Mouse (Mus musculus) heart, postnatal 4 days (tissue): ENCODE data around the gene Grin2c. TPM values are rescaled to one million over a fixed set of nuclear protein-coding genes. Genes with fewer than 3 reads are reported as not detected.

ENCODE experiments used
- DNase-seq: peaks from one replicate; pipeline ENCODE4 v3.0.0; 2021
- total RNA-seq, 2 experiments: library from RNA; stranded (reverse); gene quantifications; 2 replicates each; pipeline ENCODE4 v1.2.3; 2021

The Grin2c gene
- total RNA-seq = under 1 TPM; 0.12 to 0.18 TPM

DNA sequence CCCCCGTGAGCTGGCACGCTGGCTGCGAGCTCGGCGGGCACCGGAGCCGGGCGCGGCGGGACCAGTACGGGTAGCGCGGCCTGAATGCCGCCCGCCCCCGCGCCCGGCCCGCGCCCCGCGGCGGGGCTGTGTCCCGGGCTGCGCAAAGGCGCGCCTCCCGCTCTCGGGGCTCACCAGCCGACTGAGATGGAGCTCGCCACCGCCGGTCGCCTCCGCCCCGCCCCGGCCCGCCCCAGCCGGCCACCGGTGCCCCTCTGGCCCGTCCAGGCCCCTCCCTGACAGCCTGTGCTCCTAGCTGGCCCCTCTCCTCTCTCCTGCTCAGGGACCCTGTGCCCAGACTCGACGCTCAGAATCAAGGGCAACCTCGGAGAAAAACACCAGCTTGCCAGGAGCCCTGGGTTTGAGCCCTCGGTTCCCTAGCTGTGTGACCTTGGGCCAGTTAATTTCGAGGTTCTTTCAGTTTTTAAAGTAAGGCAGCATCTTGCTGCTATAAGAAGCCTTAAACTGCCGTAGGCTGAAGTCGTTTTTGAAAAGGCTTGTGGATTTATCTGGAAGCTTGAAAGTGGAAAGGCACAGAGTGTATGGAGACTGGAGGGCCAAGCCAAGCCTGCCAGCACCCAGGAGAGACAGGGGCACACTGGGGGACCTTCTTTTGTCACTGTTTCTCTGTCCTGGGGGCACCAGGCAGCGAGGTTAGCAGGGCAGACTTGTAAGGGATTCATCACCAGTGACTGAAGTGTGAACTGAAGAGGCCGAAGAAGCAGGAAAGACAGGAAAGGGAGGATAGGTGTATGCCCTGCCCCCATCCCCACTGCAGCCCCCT, at the start of gene Grin2c:
Grin2c (minus strand) TSS at position 183 of the 823 bp plus-strand sequence.
- DNase-seq = no peak

DNA sequence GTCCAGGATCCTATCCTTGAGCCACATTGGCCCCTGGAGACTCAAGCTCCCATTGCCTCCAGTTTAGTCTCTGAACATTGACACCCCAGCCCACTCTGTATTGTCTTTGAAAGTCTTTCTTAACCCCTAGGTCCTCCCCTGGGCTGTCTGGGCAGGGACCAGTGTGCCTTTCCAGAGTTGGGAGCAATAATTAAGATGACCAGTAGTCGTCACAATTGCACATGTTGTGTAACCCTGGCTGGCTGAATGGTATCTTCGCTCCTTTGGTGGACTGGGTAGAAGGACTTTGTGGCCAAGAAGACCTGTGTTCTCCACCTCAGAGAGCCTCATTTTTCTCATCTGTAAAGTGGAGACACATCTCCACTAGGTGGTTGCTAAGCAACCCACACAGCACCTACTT, 47.2 kb upstream of the Grin2c start:
- DNase-seq = no peak

DNA sequence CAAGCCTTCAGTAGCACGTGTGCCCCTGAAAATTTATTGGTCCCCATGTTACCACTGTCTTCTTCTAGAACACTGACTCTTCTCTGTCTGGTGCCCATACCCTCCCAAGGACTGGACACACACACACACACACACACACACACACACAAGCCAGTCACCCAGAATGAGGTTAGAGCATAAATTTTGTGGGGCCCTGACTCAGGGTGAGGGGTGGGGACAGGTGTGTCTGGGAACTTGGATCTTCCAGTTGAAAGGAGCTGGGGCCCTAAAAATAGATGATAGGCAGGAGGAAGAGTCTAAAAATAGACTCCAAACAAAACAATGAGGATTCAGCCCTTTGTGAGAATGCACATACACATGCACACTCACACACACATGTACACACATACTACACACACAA, 41.7 kb upstream of the Grin2c start:
- no peak for DNase-seq

DNA sequence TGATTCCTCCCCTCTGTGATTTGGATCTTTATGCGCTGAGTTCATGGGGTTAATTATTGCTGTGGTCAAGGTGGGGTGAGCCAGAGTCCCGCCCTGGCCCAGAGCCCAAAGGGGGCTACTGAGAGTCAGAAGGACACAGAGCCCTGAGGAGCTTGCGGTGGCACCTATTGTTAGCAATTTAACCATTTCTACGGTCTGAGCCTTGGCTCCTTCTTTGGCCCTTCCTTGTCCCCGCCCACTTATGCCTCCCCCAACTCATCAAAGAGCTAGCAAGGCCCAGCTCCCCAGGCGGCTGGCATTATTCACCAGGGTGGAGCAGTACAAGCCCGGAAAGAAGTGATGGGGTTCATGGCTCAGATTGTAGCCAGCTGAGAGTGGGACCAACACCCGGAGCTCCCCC, 39.8 kb upstream of the Grin2c start, which contains the start of gene Otop2:
Otop2 (plus strand) TSS at position 301 of the 400 bp plus-strand sequence.
- no peak for DNase-seq

DNA sequence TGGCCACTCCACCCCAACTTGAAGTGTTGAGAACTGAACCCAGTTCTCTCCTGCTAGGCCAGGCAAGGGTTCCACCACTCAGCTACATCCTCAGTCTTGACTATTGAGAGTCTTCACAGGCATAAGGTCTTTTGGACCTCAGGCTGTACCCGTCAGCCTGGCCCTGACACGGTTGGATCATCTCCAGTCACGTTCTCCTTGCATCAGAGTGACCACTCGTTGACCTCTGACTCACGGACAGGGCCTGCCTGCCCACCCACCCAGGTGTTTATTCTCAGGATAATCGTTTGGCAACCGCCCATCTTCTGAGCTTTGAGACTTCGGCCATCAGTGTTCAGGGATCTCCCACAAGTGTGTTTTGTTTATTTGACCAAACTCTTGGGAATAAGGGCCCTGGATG, 36.1 kb upstream of the Grin2c start:
- no peak for DNase-seq

DNA sequence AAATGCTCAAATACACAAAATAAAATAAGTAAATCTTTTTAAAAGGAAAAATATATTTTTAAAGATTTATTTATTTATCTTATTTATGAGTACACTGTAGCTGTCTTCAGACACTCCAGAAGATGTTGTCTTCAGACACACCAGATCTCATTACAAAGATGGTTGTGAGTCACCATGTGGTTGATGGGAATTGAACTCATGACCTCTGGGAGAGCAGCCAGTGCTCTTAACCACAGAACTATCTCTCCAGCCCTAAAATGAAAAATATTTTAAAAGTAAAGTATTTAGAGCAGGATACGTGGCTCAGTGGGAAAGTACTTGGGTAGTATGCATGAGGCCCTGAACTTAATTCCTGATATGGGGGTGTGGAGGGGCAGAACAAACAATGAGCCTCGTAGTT, 34.3 kb upstream of the Grin2c start:
- DNase-seq = no peak

DNA sequence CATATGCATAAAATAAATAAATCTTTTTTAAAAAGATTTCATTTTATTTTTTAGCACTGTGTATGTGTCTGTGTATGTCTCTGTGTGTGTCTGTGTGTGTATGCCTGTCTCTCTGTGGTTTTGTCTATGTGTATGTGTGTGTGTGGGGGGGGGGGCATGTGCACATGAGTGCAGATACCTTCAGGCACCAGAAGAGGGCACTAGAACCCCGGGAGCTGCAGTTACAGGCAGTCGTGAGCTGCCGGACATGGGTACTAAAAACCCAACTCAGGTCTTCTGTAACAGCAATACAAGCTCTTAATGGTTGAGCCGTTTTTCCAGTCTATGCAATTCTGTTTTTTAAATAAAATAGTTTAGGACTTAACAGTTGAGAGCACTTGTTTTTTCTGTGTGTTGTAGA, 33.7 kb upstream of the Grin2c start:
- no peak for DNase-seq

DNA sequence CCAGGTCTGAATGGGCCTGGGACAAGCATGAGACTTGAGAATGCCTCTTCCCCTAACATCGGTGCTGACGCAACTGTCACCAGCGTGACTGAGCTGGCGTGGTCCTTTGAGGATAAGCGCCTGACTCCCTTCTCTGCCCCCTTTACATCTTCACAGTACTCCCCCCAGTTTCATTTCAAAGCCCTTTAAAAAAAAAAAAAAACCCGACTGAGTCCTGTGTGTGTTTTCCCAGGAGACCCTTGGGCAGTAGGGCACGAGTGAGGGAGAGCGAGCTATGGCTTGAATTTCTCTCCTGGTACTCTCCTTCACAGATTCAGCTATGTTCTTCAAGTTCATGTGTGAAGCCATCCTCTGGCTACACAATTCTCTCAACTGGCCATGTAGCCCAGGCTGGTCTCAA, 31.1 kb upstream of the Grin2c start:
- DNase-seq = no peak

DNA sequence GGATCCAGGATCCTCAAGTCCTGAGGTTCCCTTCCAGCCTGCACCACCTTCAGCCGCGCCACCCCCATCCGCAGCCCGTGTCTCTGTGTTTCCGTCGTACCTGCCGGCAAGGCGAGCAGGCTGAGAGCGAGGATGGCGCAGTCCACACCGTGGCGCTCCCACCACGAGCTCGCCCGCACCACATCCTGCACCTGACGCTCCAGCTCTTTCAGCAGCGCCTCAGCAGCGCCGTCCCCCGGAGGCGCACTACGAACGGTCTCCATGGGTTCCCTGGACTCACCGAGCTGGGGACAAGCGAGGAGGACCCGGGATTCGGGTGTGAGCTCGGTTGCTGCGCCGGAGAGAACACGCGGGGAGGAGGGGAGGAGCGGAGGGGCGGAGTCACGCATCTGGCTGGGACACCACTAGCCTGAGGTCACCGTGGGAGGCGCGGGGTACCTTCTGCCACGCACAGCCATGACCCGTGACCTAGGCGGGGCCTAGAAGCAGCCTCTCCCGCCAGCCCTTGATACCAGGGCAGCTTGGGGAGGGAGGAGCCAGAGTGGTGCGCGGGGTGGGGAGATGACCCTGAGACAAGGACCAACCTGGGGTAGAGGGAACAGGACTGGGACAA, 30.3 kb upstream of the Grin2c start, which contains the start of gene Fads6:
Fads6 (minus strand) TSS at position 450 of the 613 bp plus-strand sequence.
- DNase-seq = peak; percentile 51

DNA sequence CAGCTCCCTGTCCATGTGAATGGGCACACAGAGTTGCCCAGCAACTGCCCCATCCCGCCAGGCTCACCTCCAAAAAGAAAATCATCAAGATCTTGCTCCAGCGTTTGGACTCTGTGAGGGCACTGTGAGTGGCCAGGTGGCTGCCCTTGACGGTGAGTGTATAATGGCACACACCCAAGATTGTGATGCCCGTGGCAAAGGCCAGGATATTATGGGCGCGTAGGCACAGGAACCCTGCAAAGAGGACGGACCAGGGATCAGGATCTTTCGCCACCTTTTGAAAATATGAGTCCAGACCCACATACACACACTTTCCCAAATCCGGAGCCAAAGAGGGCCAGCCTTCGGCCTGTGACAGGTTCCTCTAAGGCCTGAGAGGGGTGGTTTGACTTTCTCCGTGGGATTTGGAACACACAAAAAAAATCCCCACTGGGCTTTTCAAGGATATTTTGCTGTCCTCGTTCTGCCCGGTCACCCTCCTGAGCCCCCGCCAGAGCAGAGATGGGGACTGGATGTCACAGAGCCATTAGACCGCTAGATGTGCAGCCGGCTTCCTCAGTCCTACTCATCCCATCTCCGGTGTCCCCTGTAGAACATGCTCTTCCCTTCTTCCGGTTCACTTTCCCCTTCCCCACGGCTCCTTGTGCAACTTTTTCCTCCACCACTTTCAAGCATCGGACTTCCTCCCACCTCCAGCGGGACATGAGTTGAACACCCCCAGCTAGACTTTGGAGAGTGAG, 29.6 kb upstream of the Grin2c start:
- DNase-seq = no peak

DNA sequence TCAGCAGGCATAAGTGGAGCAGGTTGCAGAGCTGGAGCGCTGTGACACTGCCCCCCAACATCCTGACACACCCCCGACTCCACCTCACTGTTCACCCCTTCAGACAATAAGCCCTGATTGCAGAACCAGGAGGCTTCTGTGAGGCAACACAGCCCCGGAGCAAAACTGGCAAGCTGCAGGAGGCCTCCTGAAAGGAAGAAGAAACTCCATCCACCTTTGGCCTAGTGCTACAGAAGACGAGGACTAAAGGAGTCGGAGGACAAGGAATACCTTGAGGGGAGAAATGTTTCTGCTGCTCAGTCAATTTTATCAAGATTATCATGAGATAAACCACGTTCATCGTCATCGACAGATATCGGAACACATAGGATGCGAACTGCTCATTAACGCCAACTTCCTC, 28.9 kb upstream of the Grin2c start:
- DNase-seq = no peak

DNA sequence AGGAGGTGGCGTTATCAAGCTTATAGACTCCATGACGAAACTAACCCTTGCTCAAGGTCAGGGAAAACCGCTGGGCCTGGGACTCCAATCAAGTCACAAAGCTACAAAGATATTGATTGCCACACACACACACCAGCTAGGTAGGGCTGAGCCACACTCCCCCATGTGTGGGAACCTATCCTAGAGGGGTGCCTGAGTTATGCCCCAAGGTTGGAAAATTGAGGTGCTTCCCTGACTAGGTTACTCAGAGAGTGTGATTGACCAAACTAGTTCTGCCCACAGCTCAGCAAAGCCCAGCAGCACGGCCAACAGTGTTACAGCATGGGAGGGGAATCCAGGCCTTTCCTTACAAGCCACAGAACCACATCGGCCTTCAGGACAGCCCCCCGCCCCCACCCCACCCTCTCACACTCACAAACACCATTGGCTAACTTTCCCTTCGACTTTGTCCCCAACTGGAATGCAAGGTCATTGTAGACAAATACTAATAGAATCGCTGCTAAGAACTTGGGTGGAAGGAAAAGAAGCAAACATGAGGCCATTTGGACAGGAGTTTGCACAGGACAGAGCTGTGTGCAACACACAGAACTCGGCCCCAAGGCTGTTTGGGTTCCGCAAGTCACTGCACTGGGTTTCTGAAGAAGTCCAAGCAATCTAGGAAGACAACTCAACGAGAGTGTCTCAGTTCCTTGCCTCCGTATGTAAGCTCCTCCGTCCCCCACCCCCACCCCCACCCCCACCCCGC, 25.8 kb upstream of the Grin2c start:
- DNase-seq = no peak

DNA sequence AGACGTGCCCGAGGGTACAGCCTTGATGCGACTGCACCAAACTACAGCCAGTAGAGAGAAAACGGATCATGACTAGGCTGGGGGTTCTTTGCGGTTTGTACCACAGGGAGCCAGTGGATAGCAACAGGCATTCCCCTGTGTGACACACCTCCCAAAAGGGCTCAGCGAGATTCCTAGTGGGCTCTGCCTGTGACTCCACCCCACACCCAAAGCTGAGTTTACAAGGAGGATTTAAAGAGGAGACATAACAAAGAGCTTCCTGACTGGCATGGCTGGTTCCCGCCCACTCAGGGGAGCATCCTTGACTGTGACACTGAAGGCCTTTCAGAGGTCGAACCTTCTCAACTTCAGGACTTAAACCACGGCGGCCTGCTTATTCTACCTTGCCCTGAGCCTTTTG, 24.5 kb upstream of the Grin2c start:
- DNase-seq = no peak

DNA sequence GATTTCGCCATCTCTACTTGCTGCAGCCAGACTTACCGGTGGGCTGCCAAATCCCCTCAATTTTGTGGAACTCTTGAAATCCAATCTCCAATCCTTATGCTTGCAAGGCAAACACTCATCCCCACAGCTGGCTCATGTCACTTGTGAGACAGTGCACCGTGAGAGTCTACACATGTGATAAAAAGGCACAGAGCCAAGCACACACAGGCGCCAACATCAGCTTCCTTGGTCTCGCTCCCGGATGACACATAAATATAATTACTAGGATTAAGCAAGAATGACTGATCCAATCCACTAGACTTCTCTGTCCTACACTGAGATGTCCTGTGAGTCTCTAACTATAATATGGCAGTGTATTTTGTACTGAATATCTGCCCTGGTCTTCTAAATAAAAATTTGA, 23.9 kb upstream of the Grin2c start:
- peak; percentile 83 for DNase-seq

DNA sequence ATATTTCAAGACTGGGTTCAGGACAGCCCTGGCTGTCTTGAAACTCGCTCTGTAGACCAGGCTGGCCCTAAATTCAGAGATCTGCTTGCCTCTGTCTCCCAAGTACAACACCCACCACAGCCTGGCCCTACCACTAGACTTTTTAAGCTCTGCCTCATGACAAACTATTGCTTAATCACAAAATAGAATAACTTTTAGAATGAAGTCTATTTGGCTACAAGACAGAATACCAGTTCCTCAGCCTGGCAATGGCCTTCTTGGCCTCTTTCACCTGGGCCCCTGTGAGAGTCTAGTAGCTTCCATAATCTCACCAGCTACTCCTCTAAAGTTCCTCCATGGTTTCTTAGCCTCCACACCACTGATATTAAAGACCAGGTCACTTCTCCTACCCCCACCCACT, 23.3 kb upstream of the Grin2c start:
- DNase-seq = no peak

DNA sequence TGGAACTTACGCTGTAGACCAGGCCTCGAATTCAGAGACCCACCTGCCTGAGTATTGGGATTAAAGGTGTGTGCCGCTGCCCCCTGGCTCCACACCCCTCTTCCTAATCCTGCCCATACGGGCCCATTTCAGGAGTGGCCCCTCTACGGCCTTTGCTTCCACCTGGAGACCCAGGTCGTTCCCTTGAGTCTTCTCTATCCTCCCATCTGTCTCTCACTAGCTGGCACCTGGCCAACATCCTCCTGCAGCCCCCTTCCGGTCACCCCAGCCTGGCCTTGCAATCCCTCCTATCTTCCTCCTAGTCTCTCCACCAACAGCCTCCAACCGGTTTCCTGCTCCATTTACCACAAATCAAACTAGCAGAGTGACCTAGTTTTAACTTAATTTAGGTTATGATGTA, 22.8 kb upstream of the Grin2c start:
- no peak for DNase-seq

DNA sequence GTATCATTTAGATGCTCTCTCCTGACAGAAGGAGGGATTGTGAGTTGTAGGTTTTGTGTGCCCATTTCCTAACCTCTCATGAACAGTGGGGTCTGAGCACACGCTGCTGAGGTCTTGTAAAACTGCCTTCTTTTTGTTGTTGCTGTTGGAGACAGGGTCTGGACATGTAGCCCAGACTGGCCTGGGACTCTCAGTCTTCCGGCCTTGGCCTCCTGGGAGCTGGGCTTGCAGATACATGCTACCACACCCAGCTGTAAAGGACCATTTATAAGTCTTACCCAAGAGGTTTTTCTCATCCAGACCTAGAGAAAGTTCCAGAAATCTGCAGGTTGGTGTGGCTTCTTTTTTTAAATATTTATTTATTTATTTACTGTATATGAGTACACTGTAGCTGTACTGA, 21.3 kb upstream of the Grin2c start:
- no peak for DNase-seq

DNA sequence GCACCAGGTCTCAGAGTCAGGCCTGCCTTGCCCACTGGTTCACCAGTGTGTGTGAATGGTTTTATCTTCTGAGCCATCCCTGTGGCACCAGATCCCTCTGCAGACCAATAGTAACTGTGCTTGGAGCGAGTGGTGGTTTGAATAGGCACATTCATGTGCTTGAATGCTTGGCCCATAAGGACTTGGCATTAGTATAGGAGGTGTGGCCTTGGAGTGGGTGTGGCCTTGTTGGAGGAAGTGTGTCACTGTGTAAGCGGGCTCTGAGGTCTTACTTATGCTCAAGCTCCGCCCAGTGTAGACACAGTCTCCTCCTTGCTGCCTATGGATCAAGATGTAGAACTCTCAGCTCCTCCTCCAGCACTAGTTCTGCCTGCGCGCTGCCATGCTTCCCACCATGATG, 20.3 kb upstream of the Grin2c start:
- DNase-seq = no peak

DNA sequence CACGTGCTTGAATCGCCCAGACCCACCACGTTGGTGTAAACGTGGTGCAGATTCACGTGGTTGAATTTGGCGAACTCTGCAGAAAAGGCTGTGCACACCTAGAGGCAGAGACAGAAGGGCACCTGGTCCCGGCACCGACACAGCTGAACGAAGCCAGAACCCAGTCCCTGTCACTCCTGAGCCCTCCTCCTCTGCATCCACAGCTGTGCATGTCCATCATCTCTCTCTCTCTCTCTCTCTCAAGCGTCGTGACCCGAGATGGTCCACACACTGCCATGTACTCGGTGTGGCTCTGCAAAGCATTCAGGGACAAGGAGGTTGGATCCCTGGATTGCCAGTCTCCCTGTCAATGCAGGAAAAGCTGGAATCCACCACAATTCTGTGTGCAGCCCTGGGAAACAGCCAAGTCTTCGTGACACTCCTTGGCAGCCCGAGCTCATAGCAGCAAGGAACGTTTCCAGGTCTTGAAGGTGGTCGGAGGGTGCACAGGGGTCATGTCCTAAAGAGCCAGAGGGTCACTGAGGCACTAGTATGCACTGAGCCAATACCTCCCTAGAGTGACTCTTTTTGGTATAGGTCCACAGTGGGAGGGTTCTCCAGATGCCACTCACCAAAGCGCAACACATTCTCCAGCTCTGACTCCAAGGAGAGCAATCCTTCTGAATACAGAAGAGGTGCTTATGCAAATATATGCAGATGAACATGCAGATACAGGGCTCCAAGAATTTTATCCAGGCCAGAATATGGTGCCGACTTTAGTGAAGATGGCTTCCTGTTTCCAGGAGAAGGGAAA, 19.4 kb upstream of the Grin2c start:
- no peak for DNase-seq

DNA sequence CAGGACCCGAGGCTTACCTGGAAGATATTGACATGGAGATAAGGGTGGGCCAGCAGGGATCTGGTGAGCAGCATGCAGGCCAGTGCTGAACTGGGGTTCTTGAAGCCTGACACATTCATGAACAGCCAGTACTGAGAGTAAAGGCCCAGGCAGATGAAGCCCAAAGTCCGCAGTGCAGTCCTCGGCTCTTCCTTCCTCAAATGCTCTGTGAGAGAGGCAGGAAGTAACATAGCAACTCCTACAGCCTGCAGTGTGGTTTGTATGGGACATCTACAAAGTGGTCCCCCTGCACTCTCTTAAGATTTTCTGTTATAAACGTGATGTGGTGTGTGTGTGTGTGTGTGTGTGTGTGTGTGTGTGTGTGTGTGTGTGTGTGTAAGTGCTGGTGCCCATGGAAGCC, 18.2 kb upstream of the Grin2c start:
- DNase-seq = no peak

DNA sequence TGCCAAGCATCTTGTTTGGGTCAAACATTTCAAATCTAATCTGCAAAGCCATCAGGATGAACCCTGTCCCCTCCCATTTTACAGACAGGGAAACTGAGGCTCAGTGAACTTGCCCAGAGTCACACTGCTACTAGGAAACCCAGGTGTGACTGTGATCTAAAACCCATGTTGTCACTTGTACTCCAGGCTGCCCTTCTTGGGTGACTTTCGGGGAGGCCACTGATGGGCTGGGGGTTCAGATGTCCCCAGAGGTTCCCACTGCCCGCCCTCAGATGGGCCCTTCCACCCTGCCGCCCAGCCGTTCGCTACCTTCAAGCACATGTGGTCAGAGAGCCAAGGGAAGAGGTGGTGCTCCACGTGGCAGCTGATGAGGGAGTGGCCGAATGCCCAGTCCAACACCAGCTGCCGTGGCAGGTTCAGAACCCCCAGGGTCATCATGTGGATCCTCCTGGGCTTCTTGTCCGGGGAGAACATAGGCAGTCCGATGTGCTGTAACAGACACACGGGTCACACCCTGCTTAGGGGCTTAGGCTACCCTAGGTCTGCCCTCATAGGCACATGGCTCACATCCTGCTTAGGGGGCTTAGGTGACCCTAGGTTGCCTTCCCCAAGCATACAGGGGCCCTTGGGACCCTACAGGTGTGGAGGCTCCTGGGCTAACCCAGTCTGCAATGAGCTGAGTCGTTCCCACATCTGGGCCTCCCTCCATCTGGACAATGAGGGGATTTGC, 17.0 kb upstream of the Grin2c start:
- DNase-seq = no peak
